Mouse (Mus musculus) liver, postnatal 0 days (tissue): ENCODE results near the gene Cnnm2. TPM values are rescaled to one million over a fixed set of nuclear protein-coding genes. Genes with fewer than 3 reads are reported as not detected.

ENCODE experiments used
- ATAC-seq: fragments of 200-750 bp; cut with Nextera tagmentation; 2 replicates; pipeline ENCODE4 v1.8.0; 2017; ENCODE audit warnings: mild to moderate bottlenecking, moderate library complexity
- DNase-seq: peaks from one replicate; pipeline ENCODE4 v3.0.0-alpha.2; 2016
- H3K27ac ChIP-seq: fragments of 300-500 bp; sonication (generic); 2 replicates; pipeline ENCODE4 v1.5.1; 2014; ENCODE audit warnings: antibody characterized with exemption, moderate library complexity, mild to moderate bottlenecking, low read depth
- H3K27me3 ChIP-seq: fragments of 300-500 bp; sonication (generic); 2 replicates; pipeline ENCODE4 v1.6.1; 2014; ENCODE audit warnings: low read length, control low read depth, mixed read lengths; ENCODE audit not compliant: insufficient read depth
- H3K36me3 ChIP-seq: fragments of 300-500 bp; sonication (generic); replicated peaks from 2 replicates; pipeline ENCODE4 v1.6.1; 2014; ENCODE audit warnings: mild to moderate bottlenecking, control low read depth, low read length, moderate library complexity, mixed read lengths; ENCODE audit not compliant: insufficient read depth
- H3K4me1 ChIP-seq: fragments of 300-500 bp; sonication (generic); 2 replicates; pipeline ENCODE4 v1.6.1; 2014; ENCODE audit warnings: antibody characterized with exemption, mild to moderate bottlenecking, control low read depth; ENCODE audit not compliant: insufficient read depth
- H3K4me2 ChIP-seq: fragments of 300-500 bp; sonication (generic); 2 replicates; pipeline ENCODE4 v1.6.1; 2014; ENCODE audit warnings: low read depth, mild to moderate bottlenecking, low read length, moderate library complexity, mixed read lengths
- H3K4me3 ChIP-seq: fragments of 300-500 bp; sonication (generic); 2 replicates; pipeline ENCODE4 v1.5.1; 2014; ENCODE audit warnings: low read depth, low read length
- H3K9ac ChIP-seq: fragments of 300-500 bp; sonication (generic); replicated peaks from 2 replicates; pipeline ENCODE4 v1.6.1; 2014; ENCODE audit warnings: mild to moderate bottlenecking, moderate library complexity
- H3K9me3 ChIP-seq: fragments of 300-500 bp; sonication (generic); 2 replicates; pipeline ENCODE4 v1.6.1; 2016; ENCODE audit warnings: mild to moderate bottlenecking, control low read depth, low read length, mixed read lengths
- CTCF ChIP-seq: sonication (generic); IDR thresholded peaks from 2 replicates; pipeline ENCODE4 v1.5.1; 2016; ENCODE audit warnings: antibody characterized with exemption, low read depth
- EP300 ChIP-seq: IDR thresholded peaks from 2 replicates; pipeline ENCODE4 v1.6.1; 2016; ENCODE audit warnings: antibody characterized with exemption, low read depth, mild to moderate bottlenecking
- WGBS: fragments of 180-500 bp; shearing (Covaris S2); extraction: QIAGEN DNeasy Blood & Tissue Kit; methylation state at CpG from one replicate; pipeline ENCODE4 v1.1.7; 2014; ENCODE audit not compliant: insufficient replicate concordance; 5-methylcytosine and 5-hydroxymethylcytosine counted together
- polyA plus RNA-seq: library from polyadenylated mRNA; unstranded; fragments of >200 nt; fragmentation: Nextera tagmentation; extraction: Ambion mirVana; gene quantifications from 2 replicates; pipeline ENCODE4 v1.2.1, GENCODE M21; 2015

Gene Cnnm2
- polyA plus RNA-seq, 1 experiment from 2014 or later: 1.6 TPM

GRCm38 (mm10) chr19:46928136-46928535 lies 166.7 kb downstream of the Cnnm2 start:
- no peak for ATAC-seq
- H3K27me3 ChIP-seq: no peaks in the 10 kb centered on the region
- H3K4me2 ChIP-seq: no peak overlapping the region
- no peak overlapping the region for H3K4me3 ChIP-seq
- H3K4me1 ChIP-seq: peaks cover 20% of the 10 kb centered on the region
- 0 out of 2 replicates have a peak overlapping the region, but pooled peaks have one; percentile 18 for H3K27ac ChIP-seq
- 47% methylated on average over 4 of the region's 4 CpGs for WGBS
- H3K9me3 ChIP-seq: no peaks in the 10 kb centered on the region
- H3K9ac ChIP-seq: no peak overlapping the region
- TF ChIP-seq CTCF (no peak), EP300 (no peak)
- DNase-seq: no peak
- H3K36me3 ChIP-seq: 0 out of 2 replicates have a peak, but pooled peaks cover 7% of the 10 kb centered on the region

GRCm38 (mm10) chr19:46929044-46929587 lies 167.7 kb downstream of the Cnnm2 start:
- Histone ChIP-seq H3K4me1 (peaks cover 20% of the 10 kb centered on the region), H3K27me3 (no peaks in the 10 kb centered on the region), H3K9ac (no peak overlapping the region), H3K36me3 (no peaks in the 10 kb centered on the region), H3K4me2 (no peak overlapping the region), H3K27ac (peak overlapping the region; percentile 41), H3K4me3 (no peak overlapping the region), H3K9me3 (no peaks in the 10 kb centered on the region)
- 52% methylated on average over 6 of the region's 6 CpGs for WGBS
- TF ChIP-seq CTCF (no peak), EP300 (no peak)
- ATAC-seq (0 out of 2 replicates have a peak, but pooled peaks have one; percentile 13), DNase-seq (peak; percentile 67)

Other genes with a start within 250 kb of the Cnnm2 start
- gene Arl3, start 188.4 kb upstream of the Cnnm2 start, polyA plus RNA-seq: 17.0 and 17.1 TPM in 2 replicates
- gene Sfxn2, start 188.2 kb upstream of the Cnnm2 start, polyA plus RNA-seq: 63.0 and 63.4 TPM in 2 replicates
- gene Wbp1l, start 162.5 kb upstream of the Cnnm2 start, polyA plus RNA-seq: 40.4 and 48.8 TPM in 2 replicates
- 3.3 and 5.8 TPM in 2 replicates for gene Cyp17a1, start 88.4 kb upstream of the Cnnm2 start, polyA plus RNA-seq
- gene Borcs7, start 71.7 kb upstream of the Cnnm2 start, polyA plus RNA-seq: 6.6 and 7.1 TPM in 2 replicates
- 28.4 and 30.1 TPM in 2 replicates for gene As3mt, start 54.1 kb upstream of the Cnnm2 start, polyA plus RNA-seq